Mouse (Mus musculus) testis, postnatal 14 days (tissue): ENCODE data around the gene Gm6034.
"Not testable (repeated sequence)": the region's sequence is repeated elsewhere in the genome, so short reads cannot be mapped to it uniquely, and the experiment has no call there.

Source experiments
- DNase-seq: peaks from one replicate; pipeline ENCODE4 v3.0.0; 2021; ENCODE audit warnings: low spot score

Gm6034 gene

GRCm38 (mm10) chr17:36082519-36083232, 39.9 kb downstream of the Gm6034 start:
- DNase-seq: not testable (repeated sequence)

GRCm38 (mm10) chr17:36083266-36083869, 40.6 kb downstream of the Gm6034 start:
- DNase-seq: no peak

- DNase-seq: no peak
Observed at GRCm38 (mm10) chr17:36083870-36084451, 41.2 kb downstream of the Gm6034 start.

DNA sequence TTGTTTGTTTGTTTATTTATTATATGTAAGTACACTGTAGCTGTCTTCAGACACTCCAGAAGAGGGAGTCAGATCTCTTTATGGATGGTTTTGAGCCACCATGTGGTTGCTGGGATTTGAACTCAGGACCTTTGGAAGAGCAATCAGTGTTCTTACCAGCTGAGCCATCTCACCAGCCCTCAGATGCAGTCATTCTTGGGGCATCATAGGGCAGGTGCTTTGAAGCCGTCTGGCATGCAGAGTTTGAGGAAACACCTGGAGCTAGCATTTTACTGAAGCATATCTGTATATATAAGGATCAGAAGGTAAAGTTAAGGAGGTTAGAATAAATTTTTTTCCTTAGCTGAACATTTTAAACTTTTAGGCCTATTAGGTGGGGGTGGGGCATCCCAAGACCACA, 43.2 kb downstream of the Gm6034 start:
- DNase-seq: not testable (repeated sequence)

GRCm38 (mm10) chr17:36091933-36092332, 49.2 kb downstream of the Gm6034 start:
- not testable (repeated sequence) for DNase-seq

- not testable (repeated sequence) for DNase-seq
Observed at GRCm38 (mm10) chr17:36092520-36092919, 49.8 kb downstream of the Gm6034 start.

DNA sequence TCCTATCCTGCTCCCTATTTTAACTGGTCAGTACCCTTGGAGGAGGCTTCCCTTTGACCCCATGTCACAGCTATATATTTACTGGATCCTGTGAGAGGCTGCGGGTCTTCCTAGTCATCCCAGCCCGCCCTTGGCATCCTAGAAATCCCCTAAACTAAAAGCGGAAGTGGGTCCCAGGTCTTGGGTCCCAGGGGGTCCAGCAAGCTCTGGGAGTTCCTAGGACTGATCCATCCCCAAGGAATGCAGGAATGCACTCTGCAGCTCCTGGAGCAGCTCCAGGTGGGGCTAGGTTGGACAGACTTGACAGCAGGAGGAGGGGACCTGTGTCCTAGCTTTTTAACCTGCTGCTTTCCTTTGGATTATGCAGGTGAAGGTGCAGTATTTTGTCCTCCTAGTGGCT, 51.2 kb downstream of the Gm6034 start:
- no peak for DNase-seq

DNA sequence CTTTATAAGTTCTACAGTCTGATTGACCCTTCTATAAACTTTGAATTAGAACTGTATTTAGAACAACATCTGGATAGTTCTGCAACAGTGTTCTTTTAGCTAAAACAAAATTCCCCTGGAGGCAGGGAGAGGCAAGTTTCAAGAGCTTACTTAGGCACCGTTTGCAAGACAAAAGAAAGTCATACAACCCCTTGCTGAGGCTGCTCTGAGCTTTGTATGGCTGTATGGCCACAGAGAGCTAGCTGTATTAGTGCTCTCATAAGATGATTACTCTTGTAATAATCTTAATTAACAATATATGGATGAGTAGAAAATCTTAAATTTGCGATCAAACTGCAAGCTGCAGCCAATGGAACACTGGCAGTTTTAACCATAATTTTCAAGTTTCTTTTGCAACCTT, 56.8 kb downstream of the Gm6034 start:
- not testable (repeated sequence) for DNase-seq

- DNase-seq: not testable (repeated sequence)
Observed at GRCm38 (mm10) chr17:36102091-36102490, 59.3 kb downstream of the Gm6034 start.
